Mouse (Mus musculus): ENCODE measurements at regions not wholly inside any gene's neighbourhood (a gene's known extent, or its start where the extent isn't known, plus 50 kb on each side); places are given as distances from the start of the nearest gene placed in this dataset.

DNA sequence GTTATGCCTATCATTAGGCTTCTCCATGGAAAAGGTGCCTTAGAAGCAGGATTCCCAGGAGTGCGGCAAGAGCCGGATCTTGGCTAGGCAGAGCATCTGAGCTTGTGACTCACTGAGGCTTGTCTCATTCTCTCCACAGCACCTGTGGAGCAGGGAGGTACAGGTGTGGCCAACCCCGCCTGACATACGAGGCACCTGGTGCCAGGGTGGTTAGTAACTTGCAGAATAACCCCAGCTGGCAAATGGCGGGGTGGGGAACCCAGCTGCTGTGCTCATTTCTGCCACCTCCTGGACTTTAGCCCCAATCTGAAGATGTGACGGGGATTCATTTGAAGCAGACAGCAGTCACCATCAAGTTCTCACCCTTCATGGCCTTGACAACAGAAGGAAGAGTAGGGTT, 96.2 kb downstream of the Pdgfra start:
- Histone ChIP-seq H3K27me3 (no peaks in the 10 kb centered on the region), H3K36me3 (no peaks in the 10 kb centered on the region), H3K4me2 (replicated peaks) (no peak overlapping the region), H3K4me3 (no peak overlapping the region), H3K9ac (replicated peaks) (no peak overlapping the region), H3K27ac (replicated peaks) (no peak overlapping the region), H3K9me3 (no peaks in the 10 kb centered on the region), H3K4me1 (no peaks in the 10 kb centered on the region)
- ATAC-seq (ENCODE audit: low FRiP score, low read depth), result no peak
- WGBS, result 93% methylated on average over 6 of the region's 6 CpGs

DNA sequence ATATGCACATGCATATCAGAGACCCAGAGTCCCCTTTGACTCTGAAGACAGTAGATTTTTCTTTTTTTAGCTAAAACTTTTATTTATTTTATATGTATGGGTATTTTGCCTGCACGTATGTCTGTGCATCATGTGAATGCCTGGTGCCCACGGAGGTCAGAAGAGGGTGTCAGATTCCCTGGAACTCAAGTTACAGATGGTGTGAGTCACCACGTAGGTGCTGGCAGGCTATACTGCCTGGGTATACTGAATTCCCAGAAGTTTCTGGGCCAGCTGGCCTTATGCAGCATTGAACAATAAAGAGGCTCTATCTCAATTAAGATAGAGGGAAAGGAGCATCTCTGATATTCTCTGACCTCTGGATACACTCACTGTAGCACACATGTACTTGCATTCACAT, 97.6 kb downstream of the Pdgfra start:
- Histone ChIP-seq H3K27ac (replicated peaks) (no peak overlapping the region), H3K27me3 (no peaks in the 10 kb centered on the region), H3K9ac (replicated peaks) (no peak overlapping the region), H3K36me3 (no peaks in the 10 kb centered on the region), H3K4me1 (no peaks in the 10 kb centered on the region), H3K9me3 (no peaks in the 10 kb centered on the region), H3K4me3 (no peak overlapping the region), H3K4me2 (replicated peaks) (no peak overlapping the region)
- no peak for ATAC-seq (ENCODE audit: low FRiP score, low read depth)
- 82% methylated on average over 3 of the region's 3 CpGs for WGBS

DNA sequence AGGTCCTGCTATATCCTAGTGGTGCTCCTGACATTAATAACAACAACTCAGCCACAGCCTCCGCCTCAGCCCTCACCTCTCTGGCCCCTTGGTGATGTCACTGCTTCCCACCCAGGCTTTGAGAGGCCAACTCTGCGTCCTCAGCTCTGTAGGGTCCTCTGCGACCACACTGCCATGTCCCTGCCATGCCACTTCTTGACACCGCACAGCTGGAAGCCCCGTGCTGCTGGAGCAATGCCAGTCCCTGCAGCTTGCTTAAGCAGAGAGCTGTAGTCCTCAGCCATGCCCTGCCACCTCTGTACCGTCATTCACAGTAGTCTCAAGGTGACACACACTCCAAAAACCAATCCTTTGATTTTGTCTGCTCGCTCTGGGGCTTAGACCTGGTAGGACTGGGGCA, 101.3 kb downstream of the Pdgfra start:
- ATAC-seq (ENCODE audit: low FRiP score, low read depth), result no peak
- 86% methylated on average over 7 of the region's 7 CpGs for WGBS
- no peak overlapping the region for H3K9ac ChIP-seq (replicated peaks)
- no peaks in the 10 kb centered on the region for H3K4me1 ChIP-seq
- H3K4me2 ChIP-seq (replicated peaks), result no peak overlapping the region
- H3K9me3 ChIP-seq, result no peaks in the 10 kb centered on the region
- no peak overlapping the region for H3K4me3 ChIP-seq
- H3K27me3 ChIP-seq, result no peaks in the 10 kb centered on the region
- no peak overlapping the region for H3K27ac ChIP-seq (replicated peaks)
- no peaks in the 10 kb centered on the region for H3K36me3 ChIP-seq

DNA sequence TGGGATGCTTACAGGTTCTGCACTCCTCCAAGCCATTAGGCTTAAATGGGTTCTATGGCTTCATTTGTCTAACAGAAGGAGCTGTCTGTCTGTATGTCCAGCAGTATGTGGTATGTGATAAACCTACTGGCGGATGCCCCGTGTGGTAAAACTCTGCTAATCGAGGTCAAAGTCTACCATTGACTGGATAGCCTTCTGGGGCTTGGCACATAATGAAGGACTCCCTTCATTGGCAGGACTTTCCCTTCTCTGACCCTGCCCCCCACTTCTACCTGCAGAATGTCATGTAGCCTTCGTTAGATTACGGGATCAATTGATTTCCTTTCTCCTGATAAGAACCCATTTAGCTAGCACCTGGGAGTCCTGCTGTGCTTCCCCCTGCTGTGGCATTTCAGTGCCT, 101.7 kb downstream of the Pdgfra start:
- H3K27ac ChIP-seq (replicated peaks), result no peak overlapping the region
- no peak for ATAC-seq (ENCODE audit: low FRiP score, low read depth)
- H3K4me2 ChIP-seq (replicated peaks), result no peak overlapping the region
- H3K9ac ChIP-seq (replicated peaks), result no peak overlapping the region
- H3K27me3 ChIP-seq, result no peaks in the 10 kb centered on the region
- no peaks in the 10 kb centered on the region for H3K36me3 ChIP-seq
- WGBS, result 85% methylated on average over 5 of the region's 5 CpGs
- no peaks in the 10 kb centered on the region for H3K4me1 ChIP-seq
- no peak overlapping the region for H3K4me3 ChIP-seq
- no peaks in the 10 kb centered on the region for H3K9me3 ChIP-seq

DNA sequence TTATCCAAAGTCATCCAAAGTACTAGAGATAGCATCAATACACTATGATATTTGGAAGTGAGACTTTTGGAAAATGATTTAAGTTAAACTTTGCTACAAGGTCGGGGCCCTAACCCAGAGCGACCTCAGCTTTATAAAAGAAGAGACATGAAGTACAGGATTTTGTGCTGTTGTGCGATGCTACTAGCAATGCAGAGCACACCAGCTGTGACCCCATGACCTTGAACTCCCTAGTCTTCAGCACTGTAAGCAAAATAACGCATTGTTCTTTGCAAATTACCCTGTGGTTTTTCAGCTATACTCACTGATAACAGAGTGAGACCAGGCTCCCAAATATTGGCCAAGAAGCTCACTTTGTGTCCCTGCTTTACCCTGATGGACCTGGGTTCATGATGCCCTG, 104.1 kb downstream of the Pdgfra start:
- H3K27ac ChIP-seq (replicated peaks), result no peak overlapping the region
- no peak overlapping the region for H3K4me2 ChIP-seq (replicated peaks)
- 79% methylated on average over 4 of the region's 4 CpGs for WGBS
- H3K4me3 ChIP-seq, result no peak overlapping the region
- H3K27me3 ChIP-seq, result no peaks in the 10 kb centered on the region
- H3K36me3 ChIP-seq, result no peaks in the 10 kb centered on the region
- no peak for ATAC-seq (ENCODE audit: low FRiP score, low read depth)
- no peak overlapping the region for H3K9ac ChIP-seq (replicated peaks)
- H3K4me1 ChIP-seq, result no peaks in the 10 kb centered on the region
- no peaks in the 10 kb centered on the region for H3K9me3 ChIP-seq

DNA sequence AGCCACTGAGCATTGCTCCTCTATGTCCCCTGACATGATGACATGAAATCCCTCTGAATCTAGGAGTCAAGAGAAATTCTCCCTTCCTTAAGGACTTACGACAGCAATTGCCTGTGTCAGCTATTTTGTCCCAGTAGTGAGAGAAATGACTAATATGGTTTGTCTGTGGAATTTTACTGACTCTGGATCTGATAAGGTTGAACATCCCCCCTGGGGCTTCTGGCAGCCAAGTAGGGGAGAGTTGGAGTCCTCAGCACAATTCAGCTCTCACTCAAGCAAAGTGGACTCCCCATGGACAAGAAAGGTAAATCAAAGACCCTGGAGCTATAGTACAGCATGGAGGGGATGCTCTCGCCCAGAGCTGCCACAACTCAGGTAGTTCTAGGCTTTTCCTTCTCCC, 105.0 kb downstream of the Pdgfra start:
- Histone ChIP-seq H3K4me2 (replicated peaks) (no peak overlapping the region), H3K4me3 (no peak overlapping the region), H3K9ac (replicated peaks) (no peak overlapping the region), H3K36me3 (no peaks in the 10 kb centered on the region), H3K27ac (replicated peaks) (no peak overlapping the region), H3K9me3 (no peaks in the 10 kb centered on the region), H3K4me1 (no peaks in the 10 kb centered on the region), H3K27me3 (no peaks in the 10 kb centered on the region)
- WGBS, result 81% methylated on average over 2 of the region's 2 CpGs
- ATAC-seq (ENCODE audit: low FRiP score, low read depth), result no peak

DNA sequence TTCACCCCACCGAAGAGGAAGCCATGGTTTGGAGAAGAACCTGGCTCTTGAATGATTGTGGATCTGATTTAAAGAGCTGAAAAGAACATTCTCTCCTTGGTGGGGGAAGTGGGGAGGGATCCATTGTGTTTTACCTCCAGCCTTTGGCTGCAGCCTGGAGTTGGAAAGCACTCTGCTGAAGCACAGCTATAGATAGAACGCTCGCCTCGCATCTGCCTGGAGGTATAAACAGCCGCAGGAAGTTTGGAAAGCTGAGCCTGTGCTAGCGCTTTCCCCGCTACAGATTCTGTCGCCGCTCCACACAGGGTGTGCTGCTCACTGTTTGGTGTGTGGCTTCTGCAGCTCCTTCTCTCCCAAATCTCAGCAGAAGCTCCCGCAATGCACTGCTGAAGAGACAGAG, 108.2 kb downstream of the Pdgfra start:
- Histone ChIP-seq H3K27me3 (no peaks in the 10 kb centered on the region), H3K9me3 (no peaks in the 10 kb centered on the region), H3K4me3 (no peak overlapping the region), H3K4me2 (replicated peaks) (no peak overlapping the region), H3K36me3 (no peaks in the 10 kb centered on the region), H3K4me1 (no peaks in the 10 kb centered on the region), H3K27ac (replicated peaks) (no peak overlapping the region), H3K9ac (replicated peaks) (no peak overlapping the region)
- no peak for ATAC-seq (ENCODE audit: low FRiP score, low read depth)
- 81% methylated on average over 10 of the region's 10 CpGs for WGBS

DNA sequence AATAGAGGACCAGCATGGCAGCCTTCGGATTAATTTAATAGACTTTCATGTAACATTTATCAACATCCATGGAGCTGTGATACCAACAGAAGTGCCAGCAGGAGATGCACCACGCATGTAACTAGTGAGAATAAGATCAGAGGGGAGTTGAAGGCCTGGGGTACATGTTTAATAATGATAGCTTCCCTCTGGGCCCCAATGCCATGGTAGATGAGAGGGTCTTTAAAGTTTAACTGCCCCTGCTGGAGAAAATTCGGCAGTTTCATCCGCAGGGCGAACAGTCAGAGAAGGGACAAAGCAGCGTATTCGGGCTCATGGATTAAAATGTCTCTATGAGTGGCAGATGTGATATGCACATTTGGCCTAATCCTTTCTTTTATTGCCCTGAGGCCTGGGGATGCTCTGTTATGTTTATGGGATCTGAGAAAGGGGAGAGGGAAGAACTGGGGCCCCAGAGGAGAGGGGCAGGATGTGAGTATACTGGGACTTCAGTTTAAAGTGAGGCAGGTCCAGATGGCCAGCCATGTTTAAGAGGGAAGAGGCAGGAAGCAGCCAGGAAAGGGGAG, 114.1 kb downstream of the Pdgfra start:
- Histone ChIP-seq H3K4me1 (peaks cover 9% of the 10 kb centered on the region; the same call in 1 of the 2 replicates), H3K27me3 (no peaks in the 10 kb centered on the region), H3K36me3 (no peaks in the 10 kb centered on the region), H3K27ac (replicated peaks) (peak overlapping the region; percentile 49), H3K9ac (replicated peaks) (no peak overlapping the region), H3K4me2 (replicated peaks) (no peak overlapping the region), H3K9me3 (no peaks in the 10 kb centered on the region), H3K4me3 (no peak overlapping the region)
- peak; percentile 75 for ATAC-seq (ENCODE audit: low FRiP score, low read depth)
- 54% methylated on average over 7 of the region's 7 CpGs for WGBS

DNA sequence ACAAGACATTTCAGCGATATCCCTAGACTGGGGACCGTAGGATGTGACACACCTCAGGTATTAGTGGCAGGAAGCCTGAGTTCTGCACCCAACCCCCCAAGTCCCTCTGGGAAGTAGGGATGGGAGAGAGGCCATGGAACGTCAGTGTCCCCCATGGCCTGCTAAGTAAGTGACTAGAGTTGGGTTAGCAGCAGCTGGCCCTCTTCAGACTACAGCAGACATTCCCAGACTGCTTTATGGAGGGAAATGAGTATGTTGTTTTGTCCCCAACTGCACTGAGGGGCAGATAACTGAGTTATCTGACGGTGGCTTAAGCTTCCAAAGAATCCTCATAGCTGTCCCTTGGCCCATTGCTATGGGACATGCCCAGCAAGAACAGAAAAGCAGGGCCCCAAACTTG, 114.8 kb downstream of the Pdgfra start:
- no peaks in the 10 kb centered on the region for H3K36me3 ChIP-seq
- peak overlapping the region; percentile 49 for H3K27ac ChIP-seq (replicated peaks)
- H3K4me3 ChIP-seq, result no peak overlapping the region
- no peak overlapping the region for H3K4me2 ChIP-seq (replicated peaks)
- no peaks in the 10 kb centered on the region for H3K9me3 ChIP-seq
- peaks cover 9% of the 10 kb centered on the region; the same call in 1 of the 2 replicates for H3K4me1 ChIP-seq
- WGBS, result 73% methylated on average over 4 of the region's 4 CpGs
- no peak for ATAC-seq (ENCODE audit: low FRiP score, low read depth)
- H3K27me3 ChIP-seq, result no peaks in the 10 kb centered on the region
- H3K9ac ChIP-seq (replicated peaks), result no peak overlapping the region

DNA sequence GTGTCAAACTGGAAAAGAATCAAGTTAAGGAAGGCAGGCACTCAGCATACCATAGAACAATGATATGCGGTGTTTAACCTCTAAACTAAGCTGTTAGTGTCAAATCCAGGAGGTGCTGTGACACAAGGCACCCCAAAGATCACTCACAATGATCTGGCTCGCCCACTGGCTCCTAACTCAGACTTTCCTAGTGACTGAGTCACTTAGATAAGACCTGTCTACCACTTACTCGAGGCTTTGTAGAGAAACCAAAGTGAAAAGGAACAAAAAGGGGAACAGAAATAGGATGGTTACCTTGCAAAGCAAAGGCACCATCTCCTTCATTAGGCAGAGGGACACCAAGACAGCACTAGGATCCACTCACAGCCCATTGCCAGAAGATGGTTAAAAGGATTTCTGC, 115.7 kb downstream of the Pdgfra start:
- peaks cover 9% of the 10 kb centered on the region; the same call in 1 of the 2 replicates for H3K4me1 ChIP-seq
- H3K9ac ChIP-seq (replicated peaks), result no peak overlapping the region
- H3K4me2 ChIP-seq (replicated peaks), result no peak overlapping the region
- H3K9me3 ChIP-seq, result no peaks in the 10 kb centered on the region
- no peak overlapping the region for H3K4me3 ChIP-seq
- no peak overlapping the region for H3K27ac ChIP-seq (replicated peaks)
- H3K36me3 ChIP-seq, result no peaks in the 10 kb centered on the region
- WGBS, result 80% methylated on average over 3 of the region's 3 CpGs
- H3K27me3 ChIP-seq, result no peaks in the 10 kb centered on the region
- ATAC-seq (ENCODE audit: low FRiP score, low read depth), result no peak

DNA sequence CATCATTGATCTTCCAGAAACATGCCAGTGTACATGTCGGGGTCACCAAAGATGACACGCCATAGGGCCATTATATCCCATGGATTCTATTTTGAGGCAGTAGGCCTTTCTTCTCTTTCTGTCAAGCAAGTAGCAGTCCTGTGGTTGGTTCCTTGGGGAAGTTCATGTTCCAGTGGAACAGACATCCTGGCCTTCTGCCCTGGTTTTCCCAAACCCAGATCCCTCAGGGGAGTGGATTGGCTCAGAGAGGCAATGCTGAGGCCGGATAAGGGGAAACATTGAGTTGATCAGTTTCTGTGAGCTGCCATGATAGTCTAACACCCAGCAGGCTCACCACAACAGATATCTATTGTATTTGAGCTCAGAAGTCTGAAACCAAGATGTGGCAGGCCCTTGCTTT, 125.9 kb downstream of the Pdgfra start:
- 91% methylated on average over 3 of the region's 3 CpGs for WGBS
- no peak for ATAC-seq (ENCODE audit: low FRiP score, low read depth)
- no peaks in the 10 kb centered on the region for H3K9me3 ChIP-seq
- H3K4me2 ChIP-seq (replicated peaks), result no peak overlapping the region
- H3K9ac ChIP-seq (replicated peaks), result no peak overlapping the region
- no peaks in the 10 kb centered on the region for H3K36me3 ChIP-seq
- H3K27ac ChIP-seq (replicated peaks), result no peak overlapping the region
- H3K4me1 ChIP-seq, result no peaks in the 10 kb centered on the region
- H3K4me3 ChIP-seq, result no peak overlapping the region
- no peaks in the 10 kb centered on the region for H3K27me3 ChIP-seq

DNA sequence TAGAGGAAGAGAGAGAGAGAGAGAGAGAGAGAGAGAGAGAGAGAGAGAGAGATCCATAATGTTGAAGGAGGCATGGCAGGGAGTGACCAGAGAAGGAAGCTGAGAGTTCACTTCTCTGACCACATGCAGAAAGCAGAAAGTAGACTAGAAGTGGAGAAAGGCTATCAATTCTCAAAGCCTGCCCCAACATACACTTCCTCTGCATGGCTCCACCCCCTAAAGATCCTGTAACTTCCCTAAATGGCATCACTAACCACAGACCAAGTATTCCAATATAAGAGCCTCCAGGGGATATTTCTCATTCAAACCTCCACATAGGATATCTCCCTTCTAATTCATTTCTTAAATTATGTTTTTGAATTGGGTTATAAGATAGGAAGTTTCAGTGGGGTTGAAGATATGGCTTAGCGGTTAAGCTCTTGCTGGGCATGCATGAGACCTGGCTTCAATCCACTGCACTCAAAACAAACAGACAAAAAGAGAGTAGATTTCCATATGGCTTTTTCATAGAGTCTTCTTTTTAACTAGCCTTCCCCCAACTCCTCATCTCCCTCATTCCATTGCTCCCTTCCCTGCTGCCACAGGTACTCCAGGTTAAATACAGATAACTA, 127.6 kb downstream of the Pdgfra start:
- H3K4me1 ChIP-seq, result no peaks in the 10 kb centered on the region
- H3K9me3 ChIP-seq, result no peaks in the 10 kb centered on the region
- no peak overlapping the region for H3K4me3 ChIP-seq
- WGBS, result 91% methylated on average over 1 of the region's 1 CpGs
- H3K36me3 ChIP-seq, result no peaks in the 10 kb centered on the region
- H3K4me2 ChIP-seq (replicated peaks), result no peak overlapping the region
- H3K27me3 ChIP-seq, result no peaks in the 10 kb centered on the region
- ATAC-seq (ENCODE audit: low FRiP score, low read depth), result no peak
- H3K9ac ChIP-seq (replicated peaks), result no peak overlapping the region
- no peak overlapping the region for H3K27ac ChIP-seq (replicated peaks)

DNA sequence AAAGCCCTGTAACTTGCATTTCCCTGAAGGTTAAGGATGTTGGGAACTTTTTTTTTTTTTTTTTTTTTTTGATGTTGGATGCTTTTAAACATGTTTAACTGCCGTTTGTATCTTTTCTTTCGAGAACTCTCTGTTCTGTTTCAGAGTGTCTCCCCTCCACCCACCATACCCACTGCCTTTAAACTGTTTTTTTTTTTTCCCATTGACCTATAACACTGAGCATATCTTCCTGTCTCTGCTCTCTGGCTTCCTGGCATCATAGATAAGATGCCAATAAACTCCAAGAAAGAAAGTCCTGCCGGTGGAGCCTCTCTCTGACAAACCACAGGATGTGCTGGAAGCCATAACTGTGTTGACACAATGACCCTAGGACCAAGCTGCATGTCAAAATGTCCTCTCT, 128.6 kb downstream of the Pdgfra start:
- Histone ChIP-seq H3K4me3 (no peak overlapping the region), H3K4me2 (replicated peaks) (no peak overlapping the region), H3K9me3 (no peaks in the 10 kb centered on the region), H3K4me1 (no peaks in the 10 kb centered on the region), H3K9ac (replicated peaks) (no peak overlapping the region), H3K27ac (replicated peaks) (no peak overlapping the region), H3K36me3 (no peaks in the 10 kb centered on the region), H3K27me3 (no peaks in the 10 kb centered on the region)
- 80% methylated on average over 3 of the region's 3 CpGs for WGBS
- no peak for ATAC-seq (ENCODE audit: low FRiP score, low read depth)

Measured in midbrain, embryonic 12.5 days (tissue).